Mouse (Mus musculus) spleen, postnatal 14 days (tissue): ENCODE results near the gene Usp29.

Source experiments
- DNase-seq, 2 experiments: peaks; one replicate each; pipeline ENCODE4 v3.0.0; 2021 to 2022; ENCODE audit warnings: low spot score in 2 of 2

Gene Usp29

DNA sequence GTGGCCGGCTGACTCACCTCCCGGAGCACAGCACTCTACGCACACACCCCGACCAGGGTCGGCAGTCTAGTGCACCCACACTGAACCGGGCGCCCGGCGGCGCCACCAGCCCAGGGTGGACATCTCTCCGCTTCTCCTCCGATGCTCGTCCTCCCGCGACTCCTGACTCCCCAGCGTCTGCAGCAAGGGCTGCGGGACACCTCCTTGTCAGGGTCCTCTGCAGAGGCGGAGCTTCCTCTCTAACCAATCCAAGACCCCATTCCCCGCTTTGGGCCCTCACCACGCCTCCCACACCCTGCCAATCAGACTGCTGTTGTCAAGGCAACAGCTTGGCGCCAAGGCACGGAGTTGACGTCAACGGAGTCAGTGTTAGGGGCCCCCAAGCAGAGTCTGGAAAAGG, at the start of gene Usp29, which contains the start of gene Peg3:
Gene Usp29, plus strand, starts transcription at position 338 of the 400 bp plus-strand sequence.
Gene Peg3, minus strand, starts transcription at position 191 of the 400 bp plus-strand sequence.
- no peak for DNase-seq

- no peak for DNase-seq
These were observed 44.9 kb upstream of the Usp29 start for GRCm38 (mm10) chr7:6685511-6685910.

GRCm38 (mm10) chr7:6696241-6697045, 33.9 kb upstream of the Usp29 start, which contains the start of gene Zim1:
Gene Zim1, minus strand, starts transcription at chr7:6696450.
- DNase-seq, result no peak

- no peak for DNase-seq
These were observed 31.1 kb upstream of the Usp29 start for GRCm38 (mm10) chr7:6699230-6699629.

DNA sequence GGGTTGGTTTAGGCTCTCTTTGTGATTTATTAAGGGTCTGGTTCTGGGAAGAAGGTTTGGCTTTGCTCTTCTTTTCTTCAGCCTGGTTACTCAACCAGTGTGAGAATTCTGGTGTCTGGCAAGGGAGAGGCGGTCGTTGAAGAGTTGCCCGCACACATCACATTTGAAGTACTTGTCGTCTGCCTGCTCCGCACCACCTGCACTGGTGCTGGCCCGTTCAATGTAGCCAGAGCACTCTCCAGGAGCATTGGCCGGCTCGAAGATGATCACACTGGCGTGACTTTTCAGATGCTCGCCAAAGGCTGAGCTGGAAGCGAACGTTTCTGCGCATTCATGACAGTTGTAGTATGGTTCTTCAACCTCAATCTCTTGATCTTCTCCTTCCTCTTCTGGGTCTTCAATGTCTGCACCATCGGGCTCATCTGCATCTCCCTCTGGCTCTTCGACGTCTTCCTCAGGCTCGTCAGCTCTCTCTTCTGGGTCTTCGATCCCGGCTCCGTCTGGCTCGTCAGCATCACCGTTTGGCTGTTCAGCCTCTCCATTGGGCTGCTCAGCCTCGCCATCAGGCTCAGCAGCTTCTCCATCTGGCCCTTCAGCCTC, 22.9 kb upstream of the Usp29 start:
- no peak for DNase-seq

DNA sequence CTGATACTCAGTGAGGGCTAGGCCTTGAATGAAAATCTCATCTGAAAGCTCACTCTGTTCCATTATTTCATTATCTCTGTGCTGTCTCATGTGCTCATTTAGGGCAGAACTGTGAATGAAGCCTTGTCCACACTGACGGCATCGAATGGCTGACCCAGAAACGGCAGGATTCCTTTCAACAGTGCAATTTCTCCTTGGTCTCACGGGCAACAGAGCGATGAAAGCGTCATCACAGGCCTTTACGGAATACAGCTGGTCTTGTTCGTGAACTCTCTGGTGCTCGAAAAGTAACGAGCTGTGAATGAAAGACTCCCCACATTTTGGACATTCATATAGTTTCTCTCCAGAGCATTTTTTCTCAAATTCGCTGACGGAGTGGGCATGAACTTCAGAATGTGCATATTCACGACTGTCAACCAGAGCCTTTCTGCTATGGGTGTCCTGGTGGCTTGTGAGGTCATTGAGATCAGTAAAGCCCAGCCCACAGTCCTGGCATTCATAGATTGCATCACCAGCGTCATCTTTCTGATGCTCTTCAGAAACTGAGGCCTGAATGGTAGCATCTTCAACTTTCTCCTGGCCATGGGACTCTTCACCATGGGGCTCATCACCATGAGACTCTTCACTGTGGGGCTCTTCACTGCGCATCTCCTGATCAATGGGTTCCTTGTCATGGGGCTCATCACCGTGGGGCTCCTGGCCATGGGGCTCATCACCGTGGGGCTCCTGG, 21.8 kb upstream of the Usp29 start:
- no peak for DNase-seq

- DNase-seq, result no peak
These were observed 21.0 kb upstream of the Usp29 start for GRCm38 (mm10) chr7:6709396-6709795.

DNA sequence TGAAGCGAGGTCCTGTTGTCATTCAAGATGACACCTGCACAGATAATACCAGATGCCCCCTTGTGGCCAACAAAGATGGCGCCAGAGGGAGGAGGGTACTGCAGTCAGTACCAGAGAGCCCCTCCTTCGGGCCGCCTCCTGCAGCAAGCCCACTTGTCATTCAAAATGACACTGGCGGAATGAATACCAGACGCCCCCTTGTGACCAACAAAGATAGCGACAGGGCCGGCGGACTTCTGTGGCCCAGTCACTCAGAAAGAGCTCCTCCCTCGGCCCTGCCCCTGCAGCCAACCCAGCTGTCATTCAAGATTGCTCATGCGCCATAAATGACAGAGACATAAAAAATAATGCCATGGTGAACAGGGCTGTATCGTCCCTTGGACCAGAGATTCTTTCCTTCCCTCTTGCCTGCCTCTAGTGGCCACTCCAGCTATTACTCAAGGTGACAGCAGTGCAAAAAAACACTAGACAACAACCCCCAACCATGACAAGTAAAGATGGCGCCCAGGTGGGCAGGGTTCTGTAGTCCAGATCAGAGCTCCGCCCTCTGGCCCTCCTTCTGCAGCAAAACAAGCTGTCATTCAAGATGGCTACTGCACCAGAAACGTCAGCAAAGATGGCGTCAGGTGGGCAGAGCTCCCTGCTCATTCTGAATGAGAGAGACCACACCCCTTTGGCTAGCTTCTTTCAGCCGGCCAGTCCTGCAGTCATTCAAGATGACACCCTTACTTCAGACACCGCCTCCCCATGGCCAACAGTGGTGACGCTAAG, 2.8 kb upstream of the Usp29 start:
- no peak for DNase-seq

GRCm38 (mm10) chr7:6728263-6728931, 2.0 kb upstream of the Usp29 start:
- DNase-seq, result peak in 1 of 2 experiments; percentile 5

GRCm38 (mm10) chr7:6729061-6729817, 1.1 kb upstream of the Usp29 start:
- peak in 1 of 2 experiments; percentile 34 for DNase-seq

DNA sequence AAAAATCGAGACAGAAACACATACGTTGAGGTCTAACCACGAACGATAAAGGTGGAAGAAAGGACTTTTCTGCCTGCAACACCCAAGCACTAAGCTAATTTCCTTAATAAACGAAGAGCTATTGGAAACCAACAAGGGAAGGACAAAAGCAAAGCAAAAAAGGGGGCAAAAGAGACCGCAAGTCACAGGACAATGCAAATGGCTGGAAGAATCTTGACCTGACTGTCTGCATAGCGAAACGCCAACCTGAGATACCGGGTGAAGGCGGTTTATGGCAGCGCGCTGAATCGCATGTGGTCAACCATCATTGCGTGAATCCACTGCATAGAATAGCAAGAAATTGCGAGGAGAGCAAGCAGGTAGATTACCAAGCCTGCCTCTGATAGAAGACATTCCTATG, 423 bp downstream of the Usp29 start:
- no peak for DNase-seq

DNA sequence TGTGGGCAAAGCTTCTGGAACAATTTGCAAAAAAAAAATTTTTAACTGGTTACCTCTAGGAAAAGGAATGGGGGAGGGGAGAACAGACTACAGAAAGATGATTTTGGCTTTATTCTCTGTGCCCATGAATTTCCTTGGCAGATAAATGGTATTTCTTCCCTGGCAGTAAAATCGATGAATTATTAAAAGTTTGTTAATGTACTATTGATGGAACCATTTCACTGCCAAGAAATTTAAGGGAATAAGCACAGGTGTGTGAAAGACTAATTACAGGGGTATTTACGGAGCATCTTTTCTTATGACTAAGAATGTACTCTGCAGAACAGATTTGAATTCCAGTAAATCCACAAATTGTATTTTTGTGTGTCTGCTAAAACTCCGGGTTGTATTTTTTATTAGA, 995 bp downstream of the Usp29 start:
- no peak for DNase-seq

DNA sequence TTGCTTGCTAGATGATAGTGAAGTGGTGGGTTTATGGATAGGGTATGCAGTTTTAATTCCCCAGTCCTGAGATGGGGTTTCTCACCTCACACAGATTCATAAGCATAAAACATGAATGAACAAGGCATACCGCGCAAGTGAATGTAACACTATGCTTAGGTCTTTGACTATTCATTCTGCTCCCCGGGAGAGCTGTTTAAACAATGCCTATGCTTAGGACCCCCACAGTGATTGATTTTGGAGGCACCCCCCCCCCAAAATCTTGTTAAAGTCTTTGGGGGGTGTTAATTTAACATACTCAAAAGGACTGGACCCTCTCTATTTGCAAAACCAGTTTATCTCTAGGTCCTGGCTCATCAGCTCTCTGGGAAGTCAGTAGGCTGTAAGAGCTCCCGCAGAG, 1.6 kb downstream of the Usp29 start:
- no peak for DNase-seq

- DNase-seq, result no peak
These were observed 5.7 kb downstream of the Usp29 start for GRCm38 (mm10) chr7:6736060-6736459.

DNA sequence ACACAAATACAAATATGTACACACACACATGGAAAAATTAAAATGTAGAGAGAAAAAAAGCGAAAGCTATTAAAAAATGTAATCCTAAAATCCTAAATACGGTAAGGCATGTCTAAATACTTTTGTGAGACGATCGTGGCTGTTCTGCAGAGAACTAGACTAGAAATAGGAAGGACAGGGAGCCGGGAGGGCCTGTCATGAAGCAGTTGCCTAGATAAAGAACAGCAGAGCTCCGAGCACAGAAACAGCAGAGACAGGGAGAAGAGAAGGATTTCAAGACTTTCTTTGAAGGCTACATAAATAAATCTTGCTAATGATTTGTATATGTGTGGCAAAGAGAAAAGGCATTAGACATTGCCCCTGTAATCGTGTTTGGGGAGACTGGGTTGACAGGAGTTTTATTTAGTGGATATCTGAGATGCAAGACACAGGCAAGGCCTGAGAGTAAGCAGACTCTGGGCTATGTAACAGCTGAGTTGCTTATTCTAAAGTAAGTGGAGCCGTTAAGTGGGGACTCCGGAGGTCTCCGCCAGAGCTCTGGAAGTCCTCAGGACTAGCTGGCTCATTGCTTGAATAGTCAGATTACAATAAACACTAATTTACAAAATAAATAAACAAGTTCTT, 14.0 kb downstream of the Usp29 start:
- no peak for DNase-seq

- DNase-seq, result no peak
These were observed 18.8 kb downstream of the Usp29 start for GRCm38 (mm10) chr7:6749196-6749595.

- DNase-seq, result no peak
These were observed 23.1 kb downstream of the Usp29 start for GRCm38 (mm10) chr7:6753440-6753839.

- no peak for DNase-seq
These were observed 26.5 kb downstream of the Usp29 start for GRCm38 (mm10) chr7:6756777-6757291.

- no peak for DNase-seq
These were observed 29.3 kb downstream of the Usp29 start for GRCm38 (mm10) chr7:6759698-6760097.

DNA sequence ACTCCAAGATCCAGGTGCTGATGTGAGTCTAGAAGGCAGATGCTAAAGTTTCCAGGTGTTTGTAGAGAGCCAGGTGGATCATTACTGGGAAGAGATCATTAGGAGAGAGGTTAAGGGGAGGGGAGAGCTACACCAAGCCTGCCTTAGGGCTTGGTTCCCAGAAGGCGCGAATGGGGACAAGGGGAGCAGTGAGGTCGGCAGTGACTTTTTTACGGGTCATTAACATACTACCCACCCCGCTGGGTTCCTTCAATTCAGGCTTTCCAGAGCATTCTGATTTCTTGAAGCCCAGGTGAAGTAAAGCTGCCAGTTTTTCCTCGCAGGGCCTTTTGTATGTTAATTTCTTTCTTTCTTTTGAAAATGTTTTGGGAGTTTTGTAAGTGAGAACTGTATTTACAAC, 29.8 kb downstream of the Usp29 start:
- no peak for DNase-seq
